Mouse (Mus musculus): ENCODE measurements around the gene Jchain.
"Not testable (repeated sequence)": the region's sequence is repeated elsewhere in the genome, so short reads cannot be mapped to it uniquely, and the experiment has no call there.

DNA sequence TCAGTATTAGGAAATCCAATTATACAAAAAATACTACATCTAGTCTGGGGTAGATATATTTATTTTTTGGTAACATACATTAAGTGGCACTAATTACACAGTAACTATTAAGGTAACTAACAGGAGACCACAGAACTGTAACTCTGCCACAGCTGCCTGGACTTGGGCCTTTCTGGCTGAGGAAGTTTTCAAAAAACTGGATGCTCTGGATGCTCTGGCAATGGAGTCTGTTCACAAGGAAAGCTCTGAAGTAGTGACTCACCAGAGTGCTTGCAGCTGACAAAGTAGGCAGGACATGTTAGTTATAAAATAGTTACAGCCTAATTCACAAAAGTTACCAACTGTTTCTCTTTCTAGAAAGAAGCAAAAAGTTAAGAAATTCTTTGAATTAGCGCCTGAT lies 16.7 kb upstream of the Jchain start:
- TF ChIP-seq ELF1 (IDR thresholded peaks at IDR 0.05; ENCODE audit: low read depth, low read length); ZKSCAN1 (IDR thresholded peaks at IDR 0.05; ENCODE audit: borderline replicate concordance, low read depth, low read length); CTCF (conservative IDR thresholded peaks at IDR 0.05 in 1 of 2, IDR thresholded peaks at IDR 0.05 in 1 of 2; ENCODE audit: low read depth in 2 of 2, low read length in 2 of 2); EP300 (IDR thresholded peaks at IDR 0.05; ENCODE audit: low read length); CHD2 (IDR thresholded peaks at IDR 0.05; ENCODE audit: low read length); POLR2A (IDR thresholded peaks at IDR 0.05; ENCODE audit: low read depth, low read length); MAFK (IDR thresholded peaks at IDR 0.05; ENCODE audit: insufficient replicate concordance, low read length); TCF12 (IDR thresholded peaks at IDR 0.05; ENCODE audit: low read depth, low read length); ZNF384 (IDR thresholded peaks at IDR 0.05; ENCODE audit: low read depth, low read length); SMC3 (IDR thresholded peaks at IDR 0.05; ENCODE audit: low read depth, low read length); ZC3H11A (IDR thresholded peaks at IDR 0.05; ENCODE audit: low read depth, low read length); JUND (conservative IDR thresholded peaks at IDR 0.05; ENCODE audit: low read depth, low read length); MXI1 (IDR thresholded peaks at IDR 0.05; ENCODE audit: low read depth, low read length): not testable (repeated sequence)

Measured in CH12.LX (cell line).